Mouse (Mus musculus): ENCODE data around the gene Prps1l1. TPM values are rescaled to one million over a fixed set of nuclear protein-coding genes. Genes with fewer than 3 reads are reported as not detected.

Gene Prps1l1
- polyA plus RNA-seq, 1 experiment: not detected

DNA sequence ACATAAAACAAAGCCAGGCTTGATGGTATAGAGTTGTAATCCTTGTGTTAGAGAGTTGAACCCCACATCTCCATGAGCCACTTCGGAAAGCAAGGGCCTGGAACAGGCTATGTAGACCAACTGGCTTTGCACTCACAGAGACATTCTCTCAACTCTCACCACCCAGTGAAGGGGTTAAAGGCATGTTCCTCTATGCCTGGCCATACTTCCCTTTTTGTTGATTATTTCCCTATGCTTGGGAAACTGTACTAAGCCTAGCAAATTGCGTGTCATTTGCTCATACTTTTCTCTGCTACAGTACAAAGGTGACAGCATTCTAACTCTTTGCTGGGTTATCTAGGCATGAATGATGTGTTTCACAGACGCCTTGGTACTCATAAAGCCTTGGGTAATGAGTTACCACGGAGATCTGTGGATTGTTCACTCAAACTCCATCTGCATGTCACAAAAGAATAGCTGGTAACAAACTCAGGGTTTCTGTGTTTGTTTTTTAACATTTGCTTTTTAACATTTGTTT is 41.4 kb downstream of the Prps1l1 start:
- no peak overlapping the region for H3ac ChIP-seq (ENCODE audit: control insufficient read depth, insufficient read length, low read depth)
- no peaks in the 10 kb centered on the region for H3K79me3 ChIP-seq (ENCODE audit: low read depth)
- no peaks in the 10 kb centered on the region for H3K79me2 ChIP-seq (ENCODE audit: control insufficient read depth, insufficient read depth)
- TF ChIP-seq MYOD1 (IDR thresholded peaks at IDR 0.05; ENCODE audit: control insufficient read depth, insufficient read length, low read depth) (no peak), MAX (IDR thresholded peaks at IDR 0.05) (no peak), FOSL1 (IDR thresholded peaks at IDR 0.05; ENCODE audit: insufficient read depth, low read length, poor library complexity, severe bottlenecking) (no peak), CTCF (IDR thresholded peaks at IDR 0.05; ENCODE audit: control insufficient read depth, insufficient read depth, insufficient read length) (no peak), CEBPB (IDR thresholded peaks at IDR 0.05; ENCODE audit: low read depth) (no peak), USF1 (IDR thresholded peaks at IDR 0.05; ENCODE audit: low read depth) (no peak), MYOG (IDR thresholded peaks at IDR 0.05; ENCODE audit: control insufficient read depth, extremely low read depth, insufficient read length) (no peak)
- H3K4me3 ChIP-seq (ENCODE audit: insufficient read depth, poor library complexity, severe bottlenecking): no peak overlapping the region
- no peaks in the 10 kb centered on the region for H3K27me3 ChIP-seq (ENCODE audit: control insufficient read depth, insufficient read depth, insufficient read length)
- H3K36me3 ChIP-seq (ENCODE audit: control insufficient read depth, insufficient read depth): no peaks in the 10 kb centered on the region

- H3K27me3 ChIP-seq (ENCODE audit: control insufficient read depth, insufficient read depth, insufficient read length): no peaks in the 10 kb centered on the region
- no peak overlapping the region for H3K4me3 ChIP-seq (ENCODE audit: insufficient read depth, poor library complexity, severe bottlenecking)
- no peaks in the 10 kb centered on the region for H3K79me3 ChIP-seq (ENCODE audit: low read depth)
- no peaks in the 10 kb centered on the region for H3K36me3 ChIP-seq (ENCODE audit: control insufficient read depth, insufficient read depth)
- TF ChIP-seq FOSL1 (IDR thresholded peaks at IDR 0.05; ENCODE audit: insufficient read depth, low read length, poor library complexity, severe bottlenecking) (no peak), MYOD1 (IDR thresholded peaks at IDR 0.05; ENCODE audit: control insufficient read depth, insufficient read length, low read depth) (no peak), MAX (IDR thresholded peaks at IDR 0.05) (no peak), CTCF (IDR thresholded peaks at IDR 0.05; ENCODE audit: control insufficient read depth, insufficient read depth, insufficient read length) (no peak), USF1 (IDR thresholded peaks at IDR 0.05; ENCODE audit: low read depth) (no peak), CEBPB (IDR thresholded peaks at IDR 0.05; ENCODE audit: low read depth) (no peak), MYOG (IDR thresholded peaks at IDR 0.05; ENCODE audit: control insufficient read depth, extremely low read depth, insufficient read length) (no peak)
- H3ac ChIP-seq (ENCODE audit: control insufficient read depth, insufficient read length, low read depth): no peak overlapping the region
- H3K79me2 ChIP-seq (ENCODE audit: control insufficient read depth, insufficient read depth): no peaks in the 10 kb centered on the region
Measured at GRCm38 (mm10) chr12:35027533-35027932, 43.0 kb downstream of the Prps1l1 start.

Other genes with a start within 250 kb of the Prps1l1 start
- gene Hdac9, start 67.7 kb upstream of the Prps1l1 start, polyA plus RNA-seq (2012; fragmentation: generic; extraction: Trizol): 0.06 TPM
- gene Snx13, start 62.4 kb downstream of the Prps1l1 start, polyA plus RNA-seq (2012; fragmentation: generic; extraction: Trizol): 2.9 TPM